Mouse (Mus musculus) hindbrain, embryonic 11.5 days (tissue): Measurements from ENCODE around the gene Grn. TPM values are rescaled to one million over a fixed set of nuclear protein-coding genes. Genes with fewer than 3 reads are reported as not detected.
A peak's percentile ranks its signal among the peaks of the same experiment; 100 is the strongest.

Experiments
- ATAC-seq: fragments of 200-750 bp; cut with Nextera tagmentation; 2 replicates; pipeline ENCODE4 v1.8.0; 2017; ENCODE audit warnings: mild to moderate bottlenecking, moderate TSS enrichment, moderate library complexity; ENCODE audit not compliant: low FRiP score
- DNase-seq: peaks from one replicate; pipeline ENCODE4 v3.0.0-alpha.2; 2015; ENCODE audit warnings: low spot score
- H3K27ac ChIP-seq: fragments of 300-500 bp; sonication (generic); 2 replicates; pipeline ENCODE4 v1.5.1; 2014; ENCODE audit warnings: mild to moderate bottlenecking, low read depth, low read length
- H3K27me3 ChIP-seq: fragments of 300-500 bp; sonication (generic); 2 replicates; pipeline ENCODE4 v1.6.1; 2014; ENCODE audit warnings: mild to moderate bottlenecking, low read length, moderate library complexity, mixed read lengths; ENCODE audit not compliant: control insufficient read depth, insufficient read depth
- H3K36me3 ChIP-seq: fragments of 300-500 bp; sonication (generic); 2 replicates; pipeline ENCODE4 v1.6.1; 2014; ENCODE audit warnings: mild to moderate bottlenecking, low read length, moderate library complexity, mixed read lengths; ENCODE audit not compliant: control insufficient read depth, insufficient read depth
- H3K4me1 ChIP-seq: fragments of 300-500 bp; sonication (generic); replicated peaks from 2 replicates; pipeline ENCODE4 v1.6.1; 2014; ENCODE audit warnings: low read length, mixed read lengths; ENCODE audit not compliant: control insufficient read depth, insufficient read depth
- H3K4me2 ChIP-seq: fragments of 300-500 bp; sonication (generic); replicated peaks from 2 replicates; pipeline ENCODE4 v1.6.1; 2014; ENCODE audit warnings: mild to moderate bottlenecking, low read depth, low read length
- H3K4me3 ChIP-seq: fragments of 300-500 bp; sonication (generic); 2 replicates; pipeline ENCODE4 v1.5.1; 2014; ENCODE audit warnings: low read depth, low read length
- H3K9ac ChIP-seq: fragments of 300-500 bp; sonication (generic); 2 replicates; pipeline ENCODE4 v1.6.1; 2014; ENCODE audit warnings: low read depth, low read length
- H3K9me3 ChIP-seq: fragments of 300-500 bp; sonication (generic); 2 replicates; pipeline ENCODE4 v1.6.1; 2016; ENCODE audit warnings: low read length; ENCODE audit not compliant: control insufficient read depth
- WGBS: fragments of 180-500 bp; shearing (Covaris S2); extraction: QIAGEN DNeasy Blood & Tissue Kit; methylation state at CpG from one replicate; pipeline ENCODE4 v1.1.7; 2014; 5-methylcytosine and 5-hydroxymethylcytosine counted together
- polyA plus RNA-seq: library from polyadenylated mRNA; unstranded; fragments of >200 nt; fragmentation: Nextera tagmentation; extraction: Ambion mirVana; gene quantifications from 2 replicates; pipeline ENCODE4 v1.2.1, GENCODE M21; 2014

Grn gene
- polyA plus RNA-seq, 1 experiment from 2014 or later: 47.2 TPM

- no peaks in the 10 kb centered on the region for H3K36me3 ChIP-seq
- H3K4me2 ChIP-seq: peak overlapping the region; percentile 73
- H3K4me1 ChIP-seq: peaks cover 11% of the 10 kb centered on the region; the same call in 1 of the 2 replicates
- 21% methylated on average over 15 of the region's 15 CpGs for WGBS
- H3K9ac ChIP-seq: peak overlapping the region; percentile 38
- H3K27me3 ChIP-seq: no peaks in the 10 kb centered on the region
- H3K9me3 ChIP-seq: no peaks in the 10 kb centered on the region
- peak overlapping the region; percentile 90 for H3K27ac ChIP-seq
- DNase-seq: no peak
- peak; percentile 57 for ATAC-seq
- peak overlapping the region; percentile 63 for H3K4me3 ChIP-seq
Measured at GRCm38 (mm10) chr11:102392441-102393237, 37.5 kb upstream of the Grn start.

GRCm38 (mm10) chr11:102393238-102393634 lies 36.9 kb upstream of the Grn start, which contains the start of gene Rundc3a:
Gene Rundc3a (plus strand): TSS chr11:102393403.
- Histone ChIP-seq H3K4me3 (peak within 1 kb of the TSS; percentile 63), H3K9ac (peak within 1 kb of the TSS; percentile 76), H3K9me3 (no peaks in the 10 kb centered on the region), H3K27ac (peak within 1 kb of the TSS; percentile 90), H3K4me1 (peaks cover 11% of the 10 kb centered on the region; the same call in 1 of the 2 replicates), H3K4me2 (peak within 1 kb of the TSS; percentile 73), H3K27me3 (no peaks in the 10 kb centered on the region), H3K36me3 (no peaks in the 10 kb centered on the region)
- WGBS: under 1% methylated on average over 31 of the region's 34 CpGs
- ATAC-seq: peak; percentile 92
- DNase-seq: peak; percentile 96

GRCm38 (mm10) chr11:102393719-102394420 lies 36.2 kb upstream of the Grn start:
- 15% methylated on average over 17 of the region's 17 CpGs for WGBS
- Histone ChIP-seq H3K27me3 (peaks cover 5% of the 10 kb centered on the region; the same call in 1 of the 2 replicates), H3K9ac (peak overlapping the region; percentile 76), H3K4me3 (peak overlapping the region; percentile 63), H3K36me3 (no peaks in the 10 kb centered on the region), H3K27ac (peak overlapping the region; percentile 90), H3K4me1 (peaks cover 11% of the 10 kb centered on the region; the same call in 1 of the 2 replicates), H3K9me3 (no peaks in the 10 kb centered on the region), H3K4me2 (peak overlapping the region; percentile 73)
- peak; percentile 41 for ATAC-seq
- DNase-seq: peak; percentile 54

GRCm38 (mm10) chr11:102394421-102395124 lies 35.5 kb upstream of the Grn start:
- Histone ChIP-seq H3K27me3 (peaks cover 7% of the 10 kb centered on the region), H3K9me3 (no peaks in the 10 kb centered on the region), H3K9ac (peak overlapping the region; percentile 76), H3K4me1 (peaks cover 13% of the 10 kb centered on the region), H3K36me3 (no peaks in the 10 kb centered on the region), H3K4me3 (peak overlapping the region; percentile 63), H3K4me2 (peak overlapping the region; percentile 73), H3K27ac (peak overlapping the region; percentile 90)
- WGBS: 74% methylated on average over 9 of the region's 9 CpGs
- DNase-seq (no peak), ATAC-seq (no peak)

- DNase-seq (peak; percentile 73), ATAC-seq (peak; percentile 52; the same call in 1 of the 2 replicates)
- H3K9me3 ChIP-seq: no peaks in the 10 kb centered on the region
- H3K4me3 ChIP-seq: peak overlapping the region; percentile 63
- 0% methylated on average over 5 of the region's 5 CpGs for WGBS
- H3K27me3 ChIP-seq: peaks cover 9% of the 10 kb centered on the region
- H3K27ac ChIP-seq: peak overlapping the region; percentile 72
- H3K4me2 ChIP-seq: peak overlapping the region; percentile 73
- H3K9ac ChIP-seq: peak overlapping the region; percentile 3; the same call in 1 of the 2 replicates
- no peaks in the 10 kb centered on the region for H3K36me3 ChIP-seq
- H3K4me1 ChIP-seq: peaks cover 16% of the 10 kb centered on the region
Measured at GRCm38 (mm10) chr11:102395250-102395649, 34.9 kb upstream of the Grn start.

- Histone ChIP-seq H3K4me3 (no peak overlapping the region), H3K4me2 (peak overlapping the region; percentile 73), H3K9me3 (no peaks in the 10 kb centered on the region), H3K9ac (no peak overlapping the region), H3K27me3 (peaks cover 13% of the 10 kb centered on the region), H3K27ac (no peak overlapping the region), H3K4me1 (peaks cover 16% of the 10 kb centered on the region), H3K36me3 (no peaks in the 10 kb centered on the region)
- no peak for ATAC-seq
- 69% methylated on average over 6 of the region's 6 CpGs for WGBS
- DNase-seq: no peak
Measured at GRCm38 (mm10) chr11:102396263-102396662, 33.9 kb upstream of the Grn start.

GRCm38 (mm10) chr11:102396671-102397141 lies 33.4 kb upstream of the Grn start:
- no peak for ATAC-seq

More at GRCm38 (mm10) chr11:102396671-102397141, 33.4 kb upstream of the Grn start:
- Histone ChIP-seq H3K9ac (no peak overlapping the region), H3K4me1 (peaks cover 16% of the 10 kb centered on the region), H3K27me3 (peaks cover 13% of the 10 kb centered on the region), H3K9me3 (no peaks in the 10 kb centered on the region), H3K4me2 (peak overlapping the region; percentile 19), H3K36me3 (no peaks in the 10 kb centered on the region), H3K4me3 (no peak overlapping the region), H3K27ac (no peak overlapping the region)
- WGBS: 82% methylated on average over 7 of the region's 7 CpGs
- no peak for DNase-seq
